Mouse (Mus musculus) cerebellum, adult 8-10 months (tissue): Measurements from ENCODE around the gene Adamts13.

ENCODE experiments used
- DNase-seq: peaks from one replicate; pipeline ENCODE4 v3.0.0; 2022

Gene Adamts13

DNA sequence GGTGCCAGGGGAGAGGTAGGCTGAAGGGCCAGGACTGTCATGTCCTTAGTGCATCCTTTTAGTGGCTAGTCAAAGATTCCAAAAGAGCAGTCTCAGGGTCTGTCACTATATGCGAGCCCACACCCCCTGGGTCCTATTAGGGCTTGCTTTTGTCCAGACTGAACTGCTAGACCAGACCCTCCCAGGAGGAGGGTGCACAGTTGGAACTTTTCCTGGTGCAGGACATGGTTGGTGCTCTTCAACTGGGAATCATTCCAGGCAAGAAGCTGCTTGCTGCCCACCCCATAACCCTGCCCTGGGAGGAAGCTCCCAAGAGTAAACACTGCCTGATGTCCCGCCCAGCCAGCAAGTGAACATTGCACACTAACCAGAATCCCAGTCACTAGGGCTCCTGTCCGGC, at the start of gene Adamts13:
TSS of gene Adamts13 (plus strand) at position 301 of the 400 bp plus-strand sequence.
- DNase-seq: no peak

DNA sequence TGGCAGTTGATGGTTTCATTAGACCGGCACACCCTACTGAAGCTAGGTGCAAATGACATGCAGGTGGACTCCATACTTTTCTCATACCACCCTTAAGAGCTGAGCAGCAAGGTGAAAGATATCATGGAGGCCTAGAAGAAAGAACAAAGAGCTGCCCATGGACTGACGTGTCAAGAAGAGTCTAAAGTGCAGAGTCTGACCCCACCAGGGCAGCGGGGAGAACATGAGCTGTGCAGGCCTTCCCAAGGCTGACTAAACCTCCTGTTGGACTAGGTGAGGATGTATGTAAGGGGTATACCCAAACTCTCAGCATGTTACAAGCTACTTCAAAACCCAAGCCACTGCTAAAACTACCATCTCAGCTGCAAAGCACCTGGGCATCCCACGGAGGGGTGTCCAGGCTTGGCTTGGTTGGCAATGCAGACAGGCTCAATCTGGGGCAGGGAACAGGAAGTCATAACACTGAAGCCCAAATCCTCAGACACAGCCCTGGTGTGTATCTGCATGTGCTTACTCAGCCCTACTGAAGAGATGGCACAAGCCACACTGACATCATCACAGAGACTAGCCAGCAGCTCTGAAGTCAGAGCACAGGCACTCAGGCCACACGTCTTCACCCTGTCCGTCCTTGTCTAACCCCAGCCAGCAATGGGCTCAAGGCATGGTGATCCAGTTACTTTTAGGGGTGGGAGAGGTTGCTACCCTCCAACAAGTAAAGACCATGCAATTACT, 45.3 kb upstream of the Adamts13 start:
- no peak for DNase-seq

DNA sequence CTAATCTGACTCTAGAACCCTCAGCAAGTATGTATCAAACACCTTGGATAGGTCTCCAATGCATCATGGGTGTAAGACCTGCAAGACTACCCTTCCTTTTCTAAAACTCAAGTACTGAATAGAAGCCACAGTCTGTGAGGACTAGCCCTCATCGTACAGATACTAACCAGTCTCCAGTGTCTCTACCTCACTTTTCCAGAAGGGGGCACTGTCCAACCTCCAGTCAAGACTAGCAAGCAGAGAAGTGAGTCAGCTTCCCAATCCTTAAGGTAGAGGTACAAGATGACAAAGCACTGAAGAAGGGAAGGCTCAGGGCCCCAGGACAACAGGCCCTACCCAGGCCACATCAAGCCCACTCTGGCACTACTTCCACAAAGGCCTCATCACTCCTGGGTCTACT, 42.8 kb upstream of the Adamts13 start:
- DNase-seq: peak; percentile 71

DNA sequence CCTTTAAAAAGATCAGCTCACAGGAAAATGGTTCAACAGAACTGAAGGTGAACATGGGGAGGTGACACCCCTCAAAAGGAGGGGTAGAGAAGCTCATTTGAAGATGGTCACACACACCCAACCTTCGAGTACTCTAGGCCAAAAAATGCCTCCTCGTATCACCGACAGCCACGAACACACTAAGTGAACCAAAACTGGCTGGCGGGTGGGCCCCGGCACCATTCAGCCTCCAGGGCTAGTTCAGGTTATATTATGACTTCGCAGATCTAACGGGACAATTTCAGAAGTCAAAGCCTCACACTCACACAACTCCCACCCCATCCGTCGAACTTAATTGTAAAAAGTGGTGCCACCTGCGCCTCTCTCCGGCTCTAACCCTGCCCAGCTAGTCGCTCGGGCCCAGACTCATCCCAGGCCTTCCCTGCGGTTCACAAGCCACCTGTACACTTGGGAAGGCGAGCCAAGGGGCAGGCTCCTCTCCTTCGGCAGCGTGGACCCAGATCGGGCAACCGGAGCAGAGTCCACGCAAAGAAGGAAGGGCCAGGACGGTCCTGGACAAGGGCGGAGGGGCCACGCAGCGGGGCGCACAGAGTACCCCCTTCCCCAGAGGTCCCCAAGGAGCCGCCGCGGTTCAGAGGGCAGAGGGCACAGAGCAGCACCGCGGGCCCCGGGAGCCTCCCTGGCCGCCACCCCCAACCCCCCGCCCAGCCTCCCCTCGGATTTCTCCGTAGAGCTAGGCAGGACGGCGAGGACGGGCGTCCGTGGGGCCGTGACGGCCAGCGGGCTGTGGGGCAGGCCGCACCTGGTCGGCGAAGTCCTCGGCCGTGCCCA, 40.5 kb upstream of the Adamts13 start:
- peak; percentile 47 for DNase-seq

DNA sequence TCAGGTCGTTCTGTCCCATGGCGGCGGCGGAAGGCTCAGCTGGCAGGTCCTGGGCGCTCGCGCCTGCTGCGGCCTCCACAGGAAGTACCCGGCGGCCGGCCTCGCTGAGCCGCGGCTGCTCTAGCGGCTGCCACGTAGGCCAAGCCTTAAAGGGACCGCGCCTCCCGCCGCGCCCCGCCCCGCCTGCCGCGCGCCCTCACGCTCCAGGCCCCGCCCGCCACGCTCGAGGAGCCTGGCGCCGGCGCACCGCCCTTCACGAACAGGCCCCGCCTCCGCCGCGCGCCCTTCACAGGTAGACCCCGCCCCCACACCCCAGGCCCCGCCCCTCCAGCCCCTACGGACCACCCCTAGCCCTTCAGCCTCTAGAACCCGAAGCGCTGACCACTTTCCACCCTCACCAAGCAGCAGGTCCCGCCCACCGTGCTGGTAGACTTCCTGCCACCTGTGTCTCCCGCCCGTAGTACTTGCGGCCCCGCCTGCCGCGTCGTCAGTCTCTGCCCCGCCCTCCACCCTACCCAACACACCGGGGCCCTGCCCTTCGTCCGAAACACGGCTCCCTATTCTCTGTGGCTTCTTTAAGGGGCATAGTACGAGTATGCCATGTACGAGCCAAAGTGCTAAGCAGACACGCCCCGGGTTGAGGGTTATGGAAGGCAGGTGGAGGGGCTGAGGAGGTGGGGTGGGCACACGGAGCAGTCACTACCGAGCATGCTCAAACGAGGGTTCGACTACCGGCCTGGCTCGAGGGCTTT, 39.7 kb upstream of the Adamts13 start, which contains the start of the genes Surf4 and Stkld1:
TSS of gene Surf4 (minus strand) at position 625 of the 752 bp plus-strand sequence.
TSS of gene Stkld1 (plus strand) at position 744 of the 752 bp plus-strand sequence.
- peak; percentile 89 for DNase-seq

DNA sequence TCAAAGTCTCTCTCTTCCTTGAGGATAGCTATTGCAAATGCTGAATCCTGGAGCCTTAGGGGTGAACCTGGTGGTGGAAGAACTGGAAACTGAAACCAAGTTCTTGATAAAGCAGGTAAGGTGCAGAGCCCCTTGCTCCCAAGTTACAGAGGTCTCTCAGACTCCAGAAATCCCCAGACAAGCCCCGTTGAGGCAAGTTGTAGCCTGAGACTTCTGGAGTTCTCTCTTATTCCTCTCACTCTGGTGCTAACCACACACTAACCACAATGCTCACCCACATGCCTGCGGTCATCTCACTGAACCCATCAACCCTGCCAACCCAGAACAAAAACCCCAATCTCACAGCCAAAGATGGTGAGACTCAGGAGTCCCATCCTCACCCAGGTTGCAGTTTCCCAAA, 37.9 kb upstream of the Adamts13 start:
- no peak for DNase-seq

DNA sequence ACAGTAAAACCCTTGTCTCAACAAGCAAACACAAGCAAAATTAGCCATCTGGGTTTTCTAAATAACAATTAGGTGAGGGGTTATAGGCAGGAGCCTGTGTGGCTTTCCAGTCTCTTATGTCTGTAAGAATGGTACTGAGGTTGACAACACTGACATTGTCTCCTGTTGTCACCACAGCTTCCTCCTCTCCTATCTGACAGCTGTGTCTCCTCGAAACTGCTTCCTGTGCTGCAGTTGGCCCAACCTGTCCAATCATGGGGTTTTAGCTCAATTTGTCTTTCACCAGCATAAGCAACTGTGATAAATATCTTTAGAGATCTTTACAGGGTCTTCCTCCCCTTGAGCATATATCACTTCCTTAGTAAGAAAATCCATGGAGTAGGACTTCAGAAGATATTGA, 36.8 kb upstream of the Adamts13 start:
- no peak for DNase-seq

DNA sequence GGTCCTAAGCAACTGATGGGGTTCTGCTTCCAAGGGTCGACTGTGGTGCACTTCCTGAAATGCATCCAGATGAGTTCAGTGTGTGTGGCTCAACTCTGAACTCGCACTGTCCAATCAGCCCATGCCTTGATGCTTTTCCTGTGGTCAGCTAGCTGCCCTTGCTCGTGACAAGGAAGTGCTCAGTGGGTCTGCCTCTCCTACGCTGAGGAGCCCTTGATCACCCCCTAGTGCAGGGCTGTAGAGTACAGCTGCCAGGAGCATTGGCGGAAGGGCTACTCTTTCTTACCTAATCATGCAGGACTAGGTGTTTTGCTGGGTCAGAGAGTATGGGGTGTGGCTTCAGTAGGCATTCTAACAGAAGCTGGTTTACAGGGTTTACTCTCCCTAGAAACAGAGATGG, 31.7 kb upstream of the Adamts13 start:
- DNase-seq: no peak

DNA sequence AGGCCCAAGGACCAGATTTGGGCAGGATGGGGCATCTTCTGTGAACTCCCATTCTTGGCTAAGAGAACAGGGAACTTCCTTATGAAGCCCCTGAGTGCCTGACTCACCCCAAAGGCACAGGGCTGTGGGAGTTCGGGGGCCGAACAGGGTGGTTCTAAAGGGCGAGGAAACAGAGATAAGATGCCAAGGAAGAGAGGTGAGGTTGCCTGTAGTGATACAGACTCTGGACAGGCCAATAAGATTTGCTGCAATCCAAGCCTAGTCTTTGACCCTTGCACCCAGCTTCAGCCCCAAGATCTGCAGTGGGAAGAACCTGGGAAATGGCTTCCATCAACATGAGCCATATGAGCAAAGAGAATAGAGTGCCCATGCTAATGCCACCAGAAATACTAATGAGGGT, 30.0 kb upstream of the Adamts13 start:
- DNase-seq: no peak

DNA sequence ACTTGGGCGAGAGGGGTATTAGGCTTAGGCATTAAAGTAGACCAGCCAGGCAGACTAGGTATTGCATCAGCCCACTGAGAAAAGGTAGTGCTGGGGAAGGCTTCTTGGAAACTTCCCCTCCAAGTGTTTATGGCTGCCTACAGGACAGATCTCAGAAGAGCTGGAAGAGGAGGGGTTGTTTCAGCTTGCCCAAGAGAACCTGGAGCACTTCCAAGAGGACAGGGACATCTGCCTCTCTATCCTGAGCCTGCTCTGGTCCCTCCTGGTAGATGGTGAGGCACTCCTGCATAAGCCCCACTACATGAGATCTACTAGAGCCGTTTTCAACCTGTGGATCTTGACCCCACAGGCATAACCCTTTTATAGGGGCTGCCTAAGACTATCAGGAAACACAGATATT, 22.8 kb upstream of the Adamts13 start:
- no peak for DNase-seq

DNA sequence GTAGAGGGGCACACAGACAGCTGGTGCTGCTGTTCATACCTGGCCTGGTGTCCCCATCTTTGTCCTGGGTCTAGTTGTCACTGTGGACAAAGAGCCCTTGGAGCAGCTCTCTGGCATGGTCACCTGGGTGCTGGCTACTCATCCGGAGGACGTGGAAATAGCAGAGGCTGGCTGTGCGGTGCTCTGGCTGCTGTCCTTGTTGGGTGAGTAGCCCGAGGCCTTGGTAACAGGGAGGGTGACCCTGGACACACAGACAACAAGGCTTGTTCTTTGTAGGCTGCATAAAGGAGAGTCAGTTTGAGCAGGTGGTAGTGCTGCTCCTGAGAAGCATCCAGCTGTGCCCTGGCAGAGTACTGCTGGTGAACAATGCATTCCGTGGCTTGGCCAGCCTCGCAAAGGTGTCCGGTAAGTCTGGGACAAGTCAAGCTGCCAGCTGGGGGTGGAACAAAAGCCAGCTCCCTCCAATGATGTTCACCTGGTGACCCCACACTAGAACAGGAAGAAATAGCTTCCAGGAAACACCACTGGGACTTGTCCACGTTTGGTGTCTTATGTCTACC, 21.8 kb upstream of the Adamts13 start:
- DNase-seq: no peak

DNA sequence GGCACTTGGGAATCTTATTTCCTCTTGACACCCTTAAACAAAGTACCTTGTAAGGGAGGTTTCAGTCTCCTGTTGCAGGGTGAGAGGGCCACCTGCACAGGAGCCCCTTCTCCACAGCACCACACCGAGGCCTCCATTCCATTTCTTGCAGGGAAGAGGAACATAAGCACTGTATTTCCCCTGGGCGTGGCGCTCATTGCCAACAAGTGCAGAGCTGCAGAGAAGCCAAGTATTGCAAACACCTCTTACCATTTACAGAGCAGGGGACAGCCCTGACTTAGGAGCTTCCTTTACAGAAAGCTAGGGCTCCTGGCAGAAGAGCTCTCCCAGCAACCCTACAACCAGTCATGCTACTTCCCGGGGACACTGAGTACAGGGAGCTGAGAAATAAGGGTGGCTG, 21.0 kb upstream of the Adamts13 start:
- DNase-seq: no peak

DNA sequence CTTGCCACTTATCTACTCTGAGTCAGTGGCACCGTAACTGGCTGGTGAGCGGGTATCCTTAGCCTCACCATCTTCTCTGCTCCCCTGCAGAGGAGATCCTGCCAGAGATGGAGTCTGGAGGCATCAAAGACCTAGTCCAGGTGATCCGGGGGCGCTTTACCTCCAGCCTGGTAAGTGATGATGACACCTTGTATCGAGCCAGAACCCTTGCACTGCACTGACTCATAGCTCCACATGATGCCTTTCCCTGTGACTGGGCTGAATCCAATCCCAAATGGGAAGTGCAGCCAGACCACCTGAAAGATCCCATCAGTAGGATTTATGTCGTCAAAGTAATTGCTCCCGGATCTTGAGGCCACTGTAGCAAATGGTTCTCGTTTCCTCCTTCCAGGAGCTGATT, 20.4 kb upstream of the Adamts13 start:
- no peak for DNase-seq

DNA sequence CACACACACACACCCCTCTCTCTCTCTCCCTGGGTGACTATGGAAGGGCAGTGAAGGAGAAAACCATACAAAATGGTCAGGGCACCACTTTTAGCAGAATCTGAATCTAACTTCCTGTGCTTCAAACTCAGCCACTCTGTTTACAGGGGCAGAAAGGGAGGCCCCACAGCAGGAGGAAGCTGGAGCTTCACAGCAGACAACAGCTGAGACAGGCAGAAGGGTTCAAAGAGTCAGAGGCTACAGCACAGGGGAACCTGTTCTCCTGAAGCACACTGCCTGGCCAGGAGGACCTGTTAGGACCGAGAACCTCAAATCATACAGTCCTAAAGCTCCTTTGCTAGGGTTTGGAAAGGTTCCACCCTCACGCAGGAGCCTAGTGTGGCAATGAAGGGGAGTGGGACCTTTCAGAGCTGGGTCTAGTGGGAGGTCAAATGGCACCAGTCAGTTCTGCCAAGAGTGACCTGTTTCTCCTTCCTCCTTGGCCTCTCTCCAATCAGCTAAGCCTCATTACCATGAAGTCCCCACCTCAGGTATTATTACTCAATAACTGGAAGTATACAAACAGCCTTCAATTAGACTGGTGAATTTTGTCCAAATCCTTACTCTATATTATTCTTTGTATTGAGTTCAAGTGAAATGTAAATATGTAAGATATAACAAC, 18.4 kb upstream of the Adamts13 start:
- DNase-seq: no peak

DNA sequence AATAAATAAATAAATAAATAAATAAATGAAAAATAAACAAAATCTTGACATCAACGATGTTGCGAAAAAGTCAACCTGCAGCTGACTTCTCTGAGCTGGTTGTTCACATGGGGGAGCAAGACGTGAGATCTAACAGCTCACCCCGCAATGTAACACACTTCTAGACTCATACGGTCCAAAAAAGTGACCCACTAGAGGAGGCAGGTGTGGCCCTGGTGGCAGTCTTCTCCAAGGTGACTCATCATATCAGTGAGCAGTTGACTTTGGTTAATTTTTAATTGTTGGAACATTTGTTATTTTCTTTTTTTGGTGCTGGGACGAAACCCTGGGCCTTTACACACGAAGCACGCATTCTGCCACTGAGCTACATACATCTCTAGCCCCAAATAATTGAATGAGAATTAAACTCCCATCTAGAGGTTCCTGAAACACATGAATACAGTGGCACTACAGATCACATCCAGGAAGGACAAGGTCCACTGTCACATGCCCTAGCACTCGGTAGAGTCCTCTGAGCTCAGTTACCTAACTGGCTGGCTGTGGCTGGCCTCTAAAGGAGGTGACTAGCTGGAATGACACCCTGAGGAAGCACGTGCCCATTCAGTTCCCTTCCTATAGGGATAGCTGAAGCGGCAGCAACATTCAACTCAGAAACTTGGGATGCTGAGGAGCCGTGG, 16.3 kb upstream of the Adamts13 start:
- no peak for DNase-seq

DNA sequence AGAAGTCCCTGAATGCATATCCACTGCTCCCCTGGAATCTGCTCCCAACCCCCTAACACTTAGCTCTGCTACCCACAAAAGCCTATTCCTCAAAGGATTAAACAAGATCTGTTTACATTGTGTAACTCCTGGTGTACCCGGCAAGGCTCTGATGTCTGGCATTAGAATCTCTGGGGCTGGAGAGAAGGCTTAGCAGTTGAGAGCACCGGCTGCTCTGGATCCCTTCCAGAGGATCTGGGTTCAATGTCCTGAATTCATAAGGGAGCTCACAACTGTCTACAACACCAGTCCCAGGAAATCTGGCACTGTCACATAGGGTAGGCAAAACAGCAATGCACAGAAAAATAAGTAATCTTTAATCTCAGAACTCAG, 15.7 kb upstream of the Adamts13 start:
- DNase-seq: no peak

DNA sequence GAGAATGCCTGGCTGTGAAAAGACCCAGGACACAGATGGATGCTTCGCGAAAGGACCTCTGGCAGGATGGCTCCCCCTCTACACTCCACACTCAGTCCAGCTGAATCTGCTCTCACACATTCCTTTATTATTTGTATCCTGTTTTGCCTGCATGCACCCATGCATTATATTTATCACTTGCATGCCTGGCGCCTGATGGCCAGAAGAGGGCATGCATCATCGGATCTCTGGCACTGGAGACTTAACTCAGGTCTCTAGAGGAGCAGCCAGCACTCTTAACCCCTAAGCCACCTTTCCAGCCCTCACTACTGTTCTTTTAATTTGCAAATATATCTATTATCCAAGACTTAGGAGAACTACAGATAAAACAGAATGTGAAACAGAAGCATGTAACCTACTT, 12.5 kb upstream of the Adamts13 start:
- no peak for DNase-seq

DNA sequence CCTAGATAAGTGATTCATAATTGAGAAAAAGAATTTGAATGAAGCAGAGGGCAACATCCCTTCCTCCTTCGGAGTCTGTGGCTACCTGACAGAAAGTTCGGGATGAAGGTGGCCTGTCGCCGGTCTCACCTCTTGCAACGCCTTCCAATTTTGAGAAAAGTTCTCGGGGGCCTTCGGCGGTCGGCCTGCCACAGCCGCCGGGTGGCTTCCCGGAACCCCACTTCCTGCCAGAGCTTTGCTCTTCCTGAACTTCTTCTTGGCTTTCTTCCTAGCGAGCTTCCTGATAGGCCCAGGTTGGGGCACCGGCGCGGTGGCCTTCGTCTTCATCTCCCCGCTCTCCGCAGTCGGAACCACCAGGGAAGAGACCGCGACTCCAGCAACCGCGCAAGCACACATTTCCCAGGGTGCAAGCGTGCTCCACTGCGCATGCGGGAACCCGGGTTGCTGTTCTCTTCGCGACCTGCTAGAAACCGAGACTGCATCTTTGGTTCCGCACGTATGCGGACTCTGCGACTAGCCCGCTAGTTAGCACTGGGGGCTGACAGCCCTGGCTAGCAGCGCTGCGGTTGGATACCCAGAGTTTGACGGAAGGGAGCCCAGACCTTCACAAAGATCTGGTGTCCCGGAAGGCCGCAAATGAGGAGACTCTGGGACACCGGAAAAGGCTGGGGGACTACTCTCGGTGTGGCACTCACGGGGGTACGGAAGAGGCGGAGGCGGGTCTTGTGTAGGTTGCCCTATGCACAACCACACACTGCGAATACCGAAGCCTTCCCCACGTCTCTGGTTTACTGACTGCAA, 9.1 kb upstream of the Adamts13 start, which contains the start of gene Rexo4:
TSS of gene Rexo4 (minus strand) at position 464 of the 801 bp plus-strand sequence.
- DNase-seq: peak; percentile 96

DNA sequence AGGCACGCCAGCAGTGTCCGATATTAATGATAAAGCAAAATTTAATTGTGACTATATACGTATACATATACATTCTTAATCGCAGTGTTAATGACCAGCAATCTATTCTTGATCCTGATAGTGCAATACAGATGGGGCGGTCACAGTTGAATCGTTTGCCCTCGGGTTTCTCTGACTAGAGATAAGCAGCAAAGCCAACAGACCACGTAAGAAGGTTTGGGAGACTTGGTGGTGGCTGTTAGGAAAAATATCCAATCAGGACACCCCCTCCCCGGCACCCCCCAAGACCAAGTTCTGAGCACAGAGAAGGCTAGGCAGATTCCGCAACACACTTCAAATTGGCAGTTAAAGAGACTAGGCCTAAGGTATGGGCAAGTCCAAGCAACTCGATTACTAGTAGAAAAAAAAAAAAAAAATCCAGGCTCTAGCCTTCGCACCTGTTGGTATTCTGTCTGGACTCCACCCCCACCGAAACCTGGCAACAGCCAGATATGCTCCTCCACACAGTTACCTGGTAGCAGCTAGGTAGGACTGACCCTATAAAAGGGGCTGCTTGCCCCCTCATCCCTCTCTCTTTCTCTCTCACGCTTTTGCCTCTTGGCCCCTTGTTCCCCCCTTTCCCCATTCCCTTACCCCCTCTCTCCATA, 8.4 kb upstream of the Adamts13 start:
- no peak for DNase-seq

DNA sequence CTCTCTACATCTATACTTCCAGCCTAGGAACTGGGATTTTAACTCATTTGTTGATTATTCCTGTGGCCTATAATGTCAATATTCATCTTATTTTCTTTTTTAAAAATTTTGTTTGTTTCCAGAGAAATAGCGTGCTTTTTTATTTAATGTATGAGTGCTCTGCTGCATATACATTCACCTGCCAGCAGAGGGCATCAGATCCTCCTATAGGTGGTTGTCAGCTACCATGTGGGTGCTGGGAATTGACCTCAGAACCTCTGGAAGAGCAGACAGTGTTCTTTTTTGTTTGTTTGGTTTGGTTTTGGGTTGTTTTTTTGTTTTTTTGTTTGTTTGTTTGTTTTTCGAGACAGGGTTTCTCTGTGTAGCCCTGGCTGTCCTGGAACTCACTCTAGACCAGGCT, 6.0 kb upstream of the Adamts13 start:
- DNase-seq: no peak

DNA sequence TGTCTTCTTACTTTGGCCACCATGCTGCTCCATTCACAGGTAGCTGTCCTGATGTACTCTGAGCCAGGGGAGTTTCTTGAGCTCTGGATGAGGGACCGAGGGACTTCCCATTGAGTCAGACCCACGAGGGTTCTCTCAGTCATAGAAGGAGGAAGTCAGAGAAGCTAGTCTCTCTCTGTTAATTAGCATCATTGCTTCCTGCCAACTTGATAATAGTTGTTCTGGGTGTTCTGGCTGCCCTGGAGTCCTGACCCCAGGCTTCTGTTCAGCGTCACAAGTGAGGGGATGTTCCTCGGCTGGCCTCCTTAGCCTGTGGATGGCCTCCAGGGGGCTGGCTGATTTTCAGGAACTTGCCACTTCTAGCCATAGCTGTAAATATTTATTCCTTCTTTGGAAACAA, 744 bp downstream of the Adamts13 start:
- DNase-seq: no peak
